Mouse (Mus musculus): ENCODE results near the gene Olfr1418. TPM values are rescaled to one million over a fixed set of nuclear protein-coding genes. Genes with fewer than 3 reads are reported as not detected.
A peak's percentile ranks its signal among the peaks of the same experiment; 100 is the strongest.

The Olfr1418 gene
- polyA plus RNA-seq, 1 experiment from 2014 or later: not detected

- H3K4me1 ChIP-seq: peaks cover 12% of the 10 kb centered on the region
- no peaks in the 10 kb centered on the region for H3K9me3 ChIP-seq (replicated peaks)
- H3K36me3 ChIP-seq (ENCODE audit: poor library complexity, severe bottlenecking): no peaks in the 10 kb centered on the region
- peak; percentile 17 for ATAC-seq
- H3K9ac ChIP-seq: peak within 1 kb of the TSS; percentile 73
- H3K27ac ChIP-seq: no peak within 1 kb of the TSS
- WGBS: under 1% methylated on average over 20 of the region's 20 CpGs
- peaks cover 51% of the 10 kb centered on the region for H3K27me3 ChIP-seq
- H3K4me3 ChIP-seq: peak within 1 kb of the TSS; percentile 64
- H3K4me2 ChIP-seq: peak within 1 kb of the TSS; percentile 95
Measured at GRCm38 (mm10) chr19:11819143-11819700, 41.6 kb downstream of the Olfr1418 start, which contains the start of gene Stx3. Stx3 (minus strand) TSS chr19:11819403.

GRCm38 (mm10) chr19:11818199-11819142 lies 42.4 kb downstream of the Olfr1418 start:
- under 1% methylated on average over 64 of the region's 83 CpGs for WGBS
- Histone ChIP-seq H3K27ac (no peak overlapping the region), H3K9ac (peak overlapping the region; percentile 73), H3K4me1 (peaks cover 12% of the 10 kb centered on the region), H3K9me3 (replicated peaks) (no peaks in the 10 kb centered on the region), H3K27me3 (peaks cover 51% of the 10 kb centered on the region), H3K4me2 (peak overlapping the region; percentile 95), H3K36me3 (ENCODE audit: poor library complexity, severe bottlenecking) (no peaks in the 10 kb centered on the region), H3K4me3 (peak overlapping the region; percentile 64)
- peak; percentile 86 for ATAC-seq

- no peak for ATAC-seq
- WGBS: 11% methylated on average over 5 of the region's 5 CpGs
- Histone ChIP-seq H3K27me3 (peaks cover 51% of the 10 kb centered on the region), H3K27ac (no peak overlapping the region), H3K36me3 (ENCODE audit: poor library complexity, severe bottlenecking) (no peaks in the 10 kb centered on the region), H3K9me3 (replicated peaks) (no peaks in the 10 kb centered on the region), H3K4me2 (peak overlapping the region; percentile 95), H3K4me1 (peaks cover 12% of the 10 kb centered on the region), H3K4me3 (peak overlapping the region; percentile 64), H3K9ac (no peak overlapping the region)
Measured at GRCm38 (mm10) chr19:11817586-11817985, 43.3 kb downstream of the Olfr1418 start.

- 61% methylated on average over 6 of the region's 6 CpGs for WGBS
- H3K9me3 ChIP-seq (replicated peaks): no peaks in the 10 kb centered on the region
- no peak overlapping the region for H3K4me2 ChIP-seq
- no peak overlapping the region for H3K9ac ChIP-seq
- no peak overlapping the region for H3K4me3 ChIP-seq
- H3K4me1 ChIP-seq: peaks cover 15% of the 10 kb centered on the region
- H3K36me3 ChIP-seq (ENCODE audit: poor library complexity, severe bottlenecking): no peaks in the 10 kb centered on the region
- no peak for ATAC-seq
- no peak overlapping the region for H3K27ac ChIP-seq
- H3K27me3 ChIP-seq: peaks cover 51% of the 10 kb centered on the region
Measured at GRCm38 (mm10) chr19:11816706-11817105, 44.2 kb downstream of the Olfr1418 start.

- Histone ChIP-seq H3K27ac (no peak overlapping the region), H3K9me3 (replicated peaks) (no peaks in the 10 kb centered on the region), H3K4me3 (no peak overlapping the region), H3K36me3 (ENCODE audit: poor library complexity, severe bottlenecking) (no peaks in the 10 kb centered on the region), H3K4me1 (peaks cover 15% of the 10 kb centered on the region), H3K27me3 (peaks cover 44% of the 10 kb centered on the region), H3K4me2 (no peak overlapping the region), H3K9ac (no peak overlapping the region)
- 84% methylated on average over 6 of the region's 6 CpGs for WGBS
- ATAC-seq: no peak
Measured at GRCm38 (mm10) chr19:11814742-11815333, 46.0 kb downstream of the Olfr1418 start.

- H3K9ac ChIP-seq: no peak overlapping the region
- H3K4me2 ChIP-seq: no peak overlapping the region
- peaks cover 33% of the 10 kb centered on the region for H3K27me3 ChIP-seq
- H3K9me3 ChIP-seq (replicated peaks): no peaks in the 10 kb centered on the region
- H3K27ac ChIP-seq: no peak overlapping the region
- H3K4me3 ChIP-seq: no peak overlapping the region
- peaks cover 8% of the 10 kb centered on the region for H3K4me1 ChIP-seq
- H3K36me3 ChIP-seq (ENCODE audit: poor library complexity, severe bottlenecking): no peaks in the 10 kb centered on the region
- no peak for ATAC-seq
- 10% methylated on average over 8 of the region's 8 CpGs for whole genome bisulfite sequencing
Measured at GRCm38 (mm10) chr19:11813649-11814048, 47.2 kb downstream of the Olfr1418 start.

- H3K9ac ChIP-seq: no peak overlapping the region
- no peak overlapping the region for H3K27ac ChIP-seq
- no peak overlapping the region for H3K4me3 ChIP-seq
- H3K4me1 ChIP-seq: peaks cover 4% of the 10 kb centered on the region
- WGBS: 54% methylated on average over 4 of the region's 4 CpGs
- H3K27me3 ChIP-seq: peaks cover 28% of the 10 kb centered on the region
- ATAC-seq: no peak
- H3K4me2 ChIP-seq: no peak overlapping the region
- no peaks in the 10 kb centered on the region for H3K36me3 ChIP-seq (ENCODE audit: poor library complexity, severe bottlenecking)
- H3K9me3 ChIP-seq (replicated peaks): no peaks in the 10 kb centered on the region
Measured at GRCm38 (mm10) chr19:11813136-11813535, 47.7 kb downstream of the Olfr1418 start.

GRCm38 (mm10) chr19:11811688-11812365 lies 49.0 kb downstream of the Olfr1418 start:
- WGBS: 30% methylated on average over 5 of the region's 5 CpGs
- ATAC-seq: peak; percentile 92
- Histone ChIP-seq H3K27me3 (peaks cover 15% of the 10 kb centered on the region; the same call in 1 of the 2 replicates), H3K4me1 (peaks cover 3% of the 10 kb centered on the region; the same call in 1 of the 2 replicates), H3K27ac (no peak overlapping the region), H3K4me3 (no peak overlapping the region), H3K9me3 (replicated peaks) (no peaks in the 10 kb centered on the region), H3K36me3 (ENCODE audit: poor library complexity, severe bottlenecking) (no peaks in the 10 kb centered on the region), H3K9ac (no peak overlapping the region), H3K4me2 (no peak overlapping the region)

- peaks cover 7% of the 10 kb centered on the region; the same call in 1 of the 2 replicates for H3K27me3 ChIP-seq
- H3K4me3 ChIP-seq: no peak overlapping the region
- H3K27ac ChIP-seq: no peak overlapping the region
- no peaks in the 10 kb centered on the region for H3K36me3 ChIP-seq (ENCODE audit: poor library complexity, severe bottlenecking)
- no peak overlapping the region for H3K9ac ChIP-seq
- peaks cover 3% of the 10 kb centered on the region; the same call in 1 of the 2 replicates for H3K4me1 ChIP-seq
- WGBS: 77% methylated on average over 1 of the region's 1 CpGs
- H3K9me3 ChIP-seq (replicated peaks): no peaks in the 10 kb centered on the region
- no peak for ATAC-seq
- no peak overlapping the region for H3K4me2 ChIP-seq
Measured at GRCm38 (mm10) chr19:11810856-11811255, 50.0 kb downstream of the Olfr1418 start.

- H3K9me3 ChIP-seq (replicated peaks): no peaks in the 10 kb centered on the region
- H3K4me3 ChIP-seq: no peak overlapping the region
- no peak overlapping the region for H3K9ac ChIP-seq
- H3K4me2 ChIP-seq: no peak overlapping the region
- ATAC-seq: no peak
- H3K27ac ChIP-seq: no peak overlapping the region
- H3K4me1 ChIP-seq: peaks cover 3% of the 10 kb centered on the region; the same call in 1 of the 2 replicates
- H3K27me3 ChIP-seq: 0 out of 2 replicates have a peak, but pooled peaks cover 6% of the 10 kb centered on the region
- 88% methylated on average over 5 of the region's 5 CpGs for WGBS
- H3K36me3 ChIP-seq (ENCODE audit: poor library complexity, severe bottlenecking): no peaks in the 10 kb centered on the region
Measured at GRCm38 (mm10) chr19:11810003-11810758, 50.7 kb downstream of the Olfr1418 start.

GRCm38 (mm10) chr19:11808452-11808851 lies 52.4 kb downstream of the Olfr1418 start:
- H3K4me1 ChIP-seq: peaks cover 3% of the 10 kb centered on the region; the same call in 1 of the 2 replicates
- H3K36me3 ChIP-seq (ENCODE audit: poor library complexity, severe bottlenecking): no peaks in the 10 kb centered on the region
- no peak overlapping the region for H3K4me2 ChIP-seq
- no peaks in the 10 kb centered on the region for H3K27me3 ChIP-seq
- no peak overlapping the region for H3K9ac ChIP-seq
- WGBS: 95% methylated on average over 2 of the region's 2 CpGs
- no peak overlapping the region for H3K27ac ChIP-seq
- no peak for ATAC-seq
- no peaks in the 10 kb centered on the region for H3K9me3 ChIP-seq (replicated peaks)
- no peak overlapping the region for H3K4me3 ChIP-seq

Measured in forebrain, embryonic 13.5 days (tissue).